Mouse (Mus musculus) megakaryocyte progenitor cell, adult 5-6 weeks (primary cell): ENCODE data around the gene Rgn. TPM values are rescaled to one million over a fixed set of nuclear protein-coding genes. Genes with fewer than 3 reads are reported as not detected.

ENCODE experiments used
- ATAC-seq: replicated peaks from 2 replicates; pipeline ENCODE4 v1.8.0; 2016; ENCODE audit warnings: mild to moderate bottlenecking, moderate TSS enrichment, inconsistent platforms; ENCODE audit not compliant: poor library complexity
- total RNA-seq, 2 experiments: library from RNA; stranded (forward) in 1 of 2; stranded (reverse) in 1 of 2; fragments of 157-497, 149-512 nt in 1 of 2; fragments of 200-1000 nt in 1 of 2; gene quantifications; 2 replicates each; pipeline versions ENCODE4 v1.2.3 to v1.2.4; 2015 to 2017

The Rgn gene
- total RNA-seq (2015) = not detected in 2 replicates
- total RNA-seq (2017) = not detected in 2 replicates

DNA sequence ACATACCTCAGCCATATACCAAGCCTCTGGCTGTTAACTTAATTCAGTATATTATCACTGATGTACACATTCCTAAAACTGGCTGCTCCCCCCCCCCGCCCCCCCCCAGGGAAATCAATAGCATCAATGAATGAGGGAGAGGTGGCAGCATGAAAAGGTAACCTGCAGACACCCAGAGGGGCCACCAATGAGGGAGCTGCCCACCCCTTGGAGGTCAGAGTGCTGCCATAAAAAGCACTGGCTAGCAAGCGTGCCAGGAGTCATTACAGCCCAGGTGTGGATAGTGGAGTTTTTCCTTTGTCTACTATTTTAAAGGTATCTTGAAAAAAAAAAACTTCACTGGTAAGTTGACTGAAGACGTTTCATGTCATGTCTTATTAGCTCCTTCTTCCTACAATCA lies at the start of gene Rgn:
Gene Rgn, plus strand, starts transcription at position 256 of the 400 bp plus-strand sequence.
- no peak for ATAC-seq

DNA sequence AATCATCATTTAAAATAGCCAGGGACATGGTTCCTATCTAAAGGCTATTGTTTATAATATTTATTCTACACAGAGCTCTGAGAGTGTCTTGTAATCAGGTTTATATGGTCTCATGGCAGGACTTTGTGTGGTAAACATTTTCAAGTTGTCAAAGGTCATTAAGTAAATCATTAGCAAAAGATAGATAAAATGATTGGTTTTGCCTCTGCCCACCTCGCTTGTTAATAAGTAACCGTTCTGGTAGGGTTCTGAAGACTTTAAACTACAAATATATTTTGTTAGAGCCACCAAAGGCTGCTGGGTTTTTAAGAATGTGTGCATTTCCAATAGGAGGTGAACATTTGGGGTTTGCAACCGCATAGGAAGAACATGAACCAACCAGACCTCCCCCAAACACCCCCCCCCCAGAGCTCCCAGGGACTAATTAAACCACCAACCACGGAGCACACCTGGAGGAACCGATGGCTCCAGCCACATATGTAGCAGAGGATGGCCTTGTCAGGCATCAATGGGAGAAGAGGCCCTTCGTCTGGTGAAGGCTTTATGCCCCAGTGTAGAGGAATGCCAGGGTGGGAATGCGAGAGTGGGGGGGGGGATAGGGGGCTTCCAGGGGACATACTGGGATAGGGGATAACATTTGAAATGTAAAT lies 29.2 kb upstream of the Rgn start:
- no peak for ATAC-seq

DNA sequence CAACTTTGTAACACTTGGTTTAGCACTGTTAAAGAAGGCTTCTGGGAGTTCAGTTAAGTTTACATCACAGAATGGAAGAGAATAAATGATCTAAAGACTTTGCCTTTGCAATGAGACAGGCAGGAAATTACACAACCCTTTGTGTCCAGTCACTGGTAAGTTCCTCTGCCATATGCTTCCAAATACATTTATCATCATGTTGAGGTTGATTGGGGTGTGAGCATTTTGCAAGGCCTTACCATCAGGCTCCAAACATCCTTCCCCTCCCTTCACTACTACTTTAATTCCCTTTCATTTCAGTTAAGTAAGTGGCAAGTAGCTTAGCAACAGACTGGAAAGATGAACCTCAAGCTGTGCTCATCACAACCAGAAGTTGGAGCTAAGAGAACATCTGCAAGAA lies 28.0 kb upstream of the Rgn start:
- ATAC-seq = peak; percentile 94

DNA sequence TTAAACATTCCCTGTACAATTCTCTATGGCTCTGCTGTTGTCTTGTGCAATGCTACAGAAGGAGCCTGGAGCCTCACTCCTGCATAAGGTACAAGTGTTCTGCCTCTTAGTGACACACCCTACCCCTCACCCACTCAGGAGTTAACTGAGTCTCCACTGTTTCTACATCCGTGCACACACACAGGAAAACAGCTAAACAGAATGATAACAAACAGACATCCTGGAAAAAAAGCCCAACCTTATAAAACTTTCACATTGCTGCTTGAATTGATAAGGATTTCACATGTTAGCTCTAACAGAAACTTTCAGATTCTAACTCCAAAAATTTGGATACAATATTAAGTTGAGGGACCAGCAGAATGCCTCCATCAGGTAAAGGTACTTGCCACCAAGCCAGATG lies 17.0 kb upstream of the Rgn start:
- no peak for ATAC-seq

DNA sequence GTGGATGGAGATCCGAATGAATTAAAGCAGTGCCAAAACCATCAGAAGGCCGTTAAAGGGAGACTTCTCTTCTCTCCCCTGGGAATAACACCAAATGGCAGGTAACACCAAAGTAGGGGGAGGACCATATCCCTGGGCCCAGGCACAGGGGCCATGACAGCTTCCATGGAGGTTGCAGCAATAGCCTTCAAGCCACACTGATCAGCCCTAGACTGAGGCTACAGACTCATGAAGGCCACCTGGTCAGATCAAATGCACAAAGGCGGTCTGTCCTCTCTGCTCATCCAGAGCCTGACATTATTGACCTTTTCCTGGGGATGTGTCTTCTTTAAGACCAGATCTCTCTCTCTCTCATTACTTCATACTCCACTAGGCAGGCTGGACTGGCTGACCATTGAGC lies 5.7 kb upstream of the Rgn start:
- ATAC-seq = no peak

DNA sequence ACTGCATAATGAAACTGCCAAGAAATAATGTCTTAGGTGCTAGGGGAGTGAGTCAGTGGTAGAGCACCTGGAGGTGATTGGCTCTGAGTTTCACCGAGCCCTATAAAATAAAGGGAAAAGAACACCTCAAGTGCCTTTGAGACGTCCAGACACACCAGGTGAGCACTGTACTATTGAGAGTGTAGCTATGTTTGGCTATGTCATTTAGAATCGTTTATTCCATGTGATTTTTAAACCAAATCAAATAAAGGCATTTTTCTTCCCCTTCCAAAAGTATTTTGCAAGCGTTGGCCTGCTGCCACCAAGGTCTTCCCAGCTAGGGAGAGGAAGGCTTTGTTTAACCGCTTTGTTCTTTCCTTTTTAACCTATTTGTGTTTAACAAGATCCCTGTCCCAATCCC lies 2.0 kb upstream of the Rgn start:
- no peak for ATAC-seq

DNA sequence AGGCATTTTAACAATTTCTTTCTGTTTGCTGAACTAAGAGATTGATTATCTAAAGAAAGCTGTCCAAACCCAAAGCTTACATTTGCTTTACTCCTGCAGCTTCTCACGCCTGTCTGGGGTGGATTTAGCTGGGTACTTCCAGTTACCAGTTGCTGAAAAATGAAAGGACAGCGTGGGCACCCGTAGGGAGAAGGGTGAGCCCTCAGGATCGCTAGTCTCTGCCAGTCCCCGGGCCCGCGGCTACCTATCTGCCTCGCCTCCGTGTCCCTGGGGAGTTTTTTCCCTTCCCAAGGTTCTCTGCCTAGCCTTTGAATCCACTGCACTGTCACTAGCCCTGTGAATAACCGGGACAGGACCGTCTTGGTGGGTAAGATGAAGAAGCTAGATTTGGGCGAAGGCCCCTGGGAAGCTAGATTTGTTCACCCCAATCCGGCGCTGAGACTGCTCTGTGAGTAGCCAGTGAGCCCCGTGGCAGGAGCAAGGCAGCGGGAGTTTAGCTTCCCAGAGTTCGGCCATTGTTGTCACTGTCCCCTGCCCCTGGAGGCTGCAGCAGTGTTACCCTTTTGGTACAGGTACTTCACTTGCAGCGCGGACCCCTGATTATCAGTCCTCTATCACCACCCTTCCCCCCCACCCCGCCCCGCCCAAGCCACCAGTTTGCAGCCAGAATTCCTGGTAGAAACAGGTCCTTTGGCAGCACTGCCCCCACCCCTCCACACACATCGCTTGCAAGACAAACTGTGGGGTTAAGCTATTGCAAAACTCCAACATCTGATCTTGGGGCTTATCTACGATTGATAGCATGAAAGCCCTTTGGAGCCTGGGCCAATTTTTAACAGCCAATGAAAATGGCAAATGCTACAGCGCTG lies 1.3 kb upstream of the Rgn start:
- ATAC-seq = peak; percentile 39; the same call in 1 of the 2 replicates

DNA sequence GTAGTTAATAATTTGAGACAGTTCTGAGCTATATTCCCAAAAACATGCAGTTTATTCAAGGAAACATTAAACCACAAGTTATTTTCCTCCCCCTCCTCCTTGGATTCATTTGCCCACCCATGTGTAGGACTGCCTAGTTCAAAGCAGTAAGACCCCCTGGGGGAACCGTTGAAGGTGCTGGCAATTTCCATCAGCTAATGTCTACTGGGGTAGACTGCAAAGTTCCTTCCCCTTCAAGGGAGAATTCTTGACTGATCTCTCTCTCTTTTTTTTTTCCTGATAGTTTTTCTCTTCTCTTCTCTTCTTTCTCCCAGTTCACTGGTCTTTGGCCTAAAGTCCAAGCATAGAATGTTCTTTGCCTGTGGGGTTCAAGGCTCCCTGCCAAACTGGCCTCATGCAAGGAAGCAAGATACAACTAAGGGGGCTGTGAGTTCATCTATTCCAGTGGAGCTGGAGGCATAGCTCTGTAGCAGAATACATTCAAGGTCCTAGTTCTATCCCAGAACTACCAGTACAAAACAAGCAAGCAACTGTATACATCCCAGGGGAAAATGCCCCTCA lies 627 bp upstream of the Rgn start:
- ATAC-seq = no peak

DNA sequence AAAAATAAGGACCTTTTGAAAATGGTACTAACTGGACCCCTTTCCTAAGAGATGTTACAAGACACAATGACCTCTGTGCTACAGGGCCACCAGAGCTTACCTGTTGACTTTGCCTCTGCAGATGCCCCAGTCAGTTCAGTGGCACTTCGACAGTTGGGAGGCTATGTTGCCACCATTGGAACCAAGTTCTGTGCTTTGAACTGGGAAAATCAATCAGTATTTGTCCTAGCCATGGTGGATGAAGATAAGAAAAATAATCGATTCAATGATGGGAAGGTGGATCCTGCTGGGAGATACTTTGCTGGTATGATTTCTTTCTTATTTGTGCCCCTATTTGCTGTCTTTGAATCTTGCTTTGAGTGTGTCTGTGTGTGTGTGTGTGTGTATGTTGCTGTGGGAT lies 2.6 kb downstream of the Rgn start:
- ATAC-seq = no peak

DNA sequence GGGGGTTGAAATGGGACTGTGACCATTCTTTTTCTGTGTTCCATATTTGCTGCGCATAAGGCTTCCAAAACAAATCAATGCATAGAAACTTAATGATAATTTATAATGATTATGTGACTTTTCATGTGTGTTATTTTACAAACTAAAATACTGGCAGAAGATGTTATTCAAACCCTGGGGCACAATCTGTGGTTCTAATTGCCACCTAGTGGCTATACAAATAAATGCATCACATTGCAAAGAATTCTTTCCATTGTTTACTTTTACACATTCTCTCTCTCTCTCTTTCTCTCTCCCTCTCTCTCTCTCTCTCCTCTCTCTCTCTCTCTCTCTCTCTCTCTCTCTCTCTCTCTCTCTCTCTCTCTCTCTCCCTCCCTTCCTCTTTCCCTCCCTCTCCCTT lies 12.3 kb downstream of the Rgn start:
- no peak; the same call in 1 of the 2 replicates for ATAC-seq

DNA sequence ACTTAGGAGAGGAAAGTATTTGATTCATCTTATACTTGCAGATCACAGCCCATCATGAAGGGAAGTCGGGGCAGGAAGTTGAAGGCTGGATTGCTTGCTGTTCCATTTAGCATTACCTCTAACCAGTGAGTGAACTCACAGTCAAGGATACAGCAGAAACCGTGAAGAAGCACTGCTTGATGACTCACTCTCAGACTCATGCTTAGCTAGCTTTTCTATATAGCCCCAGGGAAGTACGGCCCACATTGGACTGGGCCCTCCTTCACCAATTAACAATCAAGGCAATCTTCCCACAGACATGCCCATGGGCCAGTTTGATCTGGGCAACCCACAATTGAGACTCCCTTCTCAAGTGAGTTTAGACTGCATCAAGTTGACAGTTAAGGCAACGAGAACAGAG lies 14.4 kb downstream of the Rgn start:
- ATAC-seq = no peak

DNA sequence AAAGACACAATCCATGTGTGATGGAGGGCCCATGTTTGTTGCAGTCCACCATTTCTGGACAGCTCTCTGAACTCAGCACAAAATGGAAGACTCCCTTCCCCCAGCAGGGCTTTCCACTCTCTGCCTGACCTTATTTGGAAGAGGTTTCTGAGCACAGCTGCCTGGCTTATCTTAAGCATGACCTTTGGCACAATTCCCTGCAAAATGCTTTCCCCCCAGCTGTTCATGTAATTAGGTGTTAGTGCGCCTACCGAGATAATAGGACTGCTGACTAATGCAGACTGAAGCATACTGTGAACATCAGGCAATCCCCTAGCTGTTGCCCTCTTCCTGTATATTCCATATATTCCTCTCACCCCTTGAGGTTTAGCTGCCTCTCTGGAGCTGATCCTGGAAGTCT lies 21.4 kb downstream of the Rgn start:
- peak; percentile 72 for ATAC-seq

DNA sequence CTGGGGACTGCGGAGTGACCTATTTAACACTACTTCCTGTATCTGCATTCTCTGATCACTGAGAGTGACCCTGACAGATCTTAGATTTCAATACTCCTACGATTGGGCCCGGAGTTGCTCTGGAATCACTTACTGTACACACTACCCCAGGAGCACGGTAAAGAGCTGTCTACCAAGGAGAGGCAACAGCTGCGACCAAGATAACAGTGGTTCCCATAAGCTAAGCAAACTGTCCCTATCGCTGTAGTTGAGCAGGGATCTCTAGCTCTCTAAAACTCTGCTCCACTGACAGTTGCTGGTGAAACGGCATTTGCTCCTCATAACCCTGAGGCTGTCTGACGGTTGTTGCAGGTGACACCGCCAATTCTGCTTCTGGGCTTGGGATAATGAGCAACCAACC lies 23.1 kb downstream of the Rgn start:
- ATAC-seq = no peak; the same call in 1 of the 2 replicates

DNA sequence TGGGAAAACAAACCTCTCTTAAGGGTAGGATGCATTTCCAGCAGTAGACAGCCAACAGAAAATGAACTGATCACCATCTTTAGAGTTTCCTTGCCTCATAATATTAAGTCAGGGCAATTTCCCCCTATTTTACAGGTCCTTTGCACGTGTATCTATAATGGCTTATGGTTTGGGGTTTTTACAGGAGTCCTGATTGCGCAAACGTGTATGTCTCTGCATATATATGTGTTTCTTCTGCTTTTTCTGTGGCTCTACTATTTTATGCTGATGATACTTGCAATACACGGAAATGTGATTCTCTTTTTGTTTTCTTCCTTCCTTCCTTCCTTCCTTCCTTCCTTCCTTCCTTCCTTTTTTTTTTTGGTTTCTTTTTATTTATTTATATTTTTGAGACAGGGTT lies 24.3 kb downstream of the Rgn start:
- peak; percentile 63 for ATAC-seq

DNA sequence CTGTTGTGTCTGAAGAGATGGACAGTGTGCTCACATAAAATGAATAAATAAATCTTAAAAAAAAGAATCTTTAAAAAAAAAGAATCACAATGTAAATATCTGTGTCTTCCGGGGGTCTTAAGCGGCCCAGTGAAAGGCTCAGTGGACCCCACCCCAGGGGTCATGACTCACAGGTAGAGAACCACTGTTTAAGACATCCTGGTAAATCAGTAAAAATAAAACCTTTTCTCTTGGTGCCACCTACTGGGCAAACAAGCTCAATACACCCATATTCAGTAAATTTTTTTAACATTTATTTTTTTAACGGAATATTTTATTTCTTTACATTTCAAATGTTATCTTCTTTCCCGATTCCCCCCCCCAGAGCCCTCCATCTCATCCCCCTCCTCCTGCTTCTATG lies 38.4 kb downstream of the Rgn start:
- ATAC-seq = 0 out of 2 replicates have a peak, but pooled peaks have one; percentile 54

DNA sequence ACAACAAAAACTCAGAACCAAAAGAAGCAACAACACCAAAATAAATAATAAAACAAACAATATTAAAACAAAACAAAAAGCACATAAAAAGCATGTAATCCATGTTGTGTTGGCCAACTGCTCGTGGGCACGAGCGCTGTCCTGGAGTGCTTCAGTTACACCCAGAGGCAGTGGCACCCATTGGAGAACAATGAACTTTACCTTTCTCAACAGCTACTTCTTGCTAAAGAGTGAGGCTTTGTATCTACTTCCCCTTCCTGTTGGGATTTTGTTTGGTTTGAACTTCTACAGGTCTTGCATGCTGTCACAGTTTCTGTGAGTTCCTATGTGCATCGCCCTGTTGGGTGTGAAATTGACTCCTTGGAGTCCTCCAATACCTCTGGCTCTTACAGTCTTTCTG lies 58.9 kb downstream of the Rgn start:
- ATAC-seq = peak; percentile 58

Other genes with a start within 250 kb of the Rgn start
- 43.8 and 48.7 TPM in 2 replicates for gene Rp2, start 185.3 kb upstream of the Rgn start, total RNA-seq (2015)
- gene Rp2, start 185.3 kb upstream of the Rgn start, total RNA-seq (2017) = 36.5 and 47.4 TPM in 2 replicates
- gene Jade3, start 124.1 kb upstream of the Rgn start, total RNA-seq (2015) = 13.4 and 15.8 TPM in 2 replicates
- gene Jade3, start 124.1 kb upstream of the Rgn start, total RNA-seq (2017) = 12.2 and 13.6 TPM in 2 replicates
- 28.4 and 32.0 TPM in 2 replicates for gene Rbm10, start 67.7 kb downstream of the Rgn start, total RNA-seq (2015)
- 66.3 and 82.3 TPM in 2 replicates for gene Rbm10, start 67.7 kb downstream of the Rgn start, total RNA-seq (2017)
- gene Ndufb11, start 67.8 kb downstream of the Rgn start, total RNA-seq (2015) = 161 and 171 TPM in 2 replicates
- gene Ndufb11, start 67.8 kb downstream of the Rgn start, total RNA-seq (2017) = 75.1 and 84.7 TPM in 2 replicates
- gene Uba1, start 108.5 kb downstream of the Rgn start, total RNA-seq (2015) = 158 and 174 TPM in 2 replicates
- gene Uba1, start 108.5 kb downstream of the Rgn start, total RNA-seq (2017) = 151 and 156 TPM in 2 replicates
- 49.2 and 49.8 TPM in 2 replicates for gene Cdk16, start 138.2 kb downstream of the Rgn start, total RNA-seq (2015)
- gene Cdk16, start 138.2 kb downstream of the Rgn start, total RNA-seq (2017) = 25.4 and 29.7 TPM in 2 replicates
- gene Usp11, start 154.1 kb downstream of the Rgn start, total RNA-seq (2015) = 30.6 and 32.5 TPM in 2 replicates
- 32.2 and 36.7 TPM in 2 replicates for gene Usp11, start 154.1 kb downstream of the Rgn start, total RNA-seq (2017)
- gene Araf, start 248.0 kb downstream of the Rgn start, total RNA-seq (2015) = 56.3 and 69.0 TPM in 2 replicates
- gene Araf, start 248.0 kb downstream of the Rgn start, total RNA-seq (2017) = 32.8 and 43.1 TPM in 2 replicates